Mouse (Mus musculus): ENCODE data around the gene Traf6. TPM values are rescaled to one million over a fixed set of nuclear protein-coding genes. Genes with fewer than 3 reads are reported as not detected.
A peak's percentile ranks its signal among the peaks of the same experiment; 100 is the strongest.

Traf6 gene
- polyA plus RNA-seq, 1 experiment from 2014 or later, result 13.1 TPM

GRCm38 (mm10) chr2:101652921-101653597 is 25.2 kb upstream of the Traf6 start:
- Histone ChIP-seq H3K9ac (ENCODE audit: low read length) (peak overlapping the region; percentile 50; the same call in 1 of the 2 replicates), H3K9me3 (replicated peaks; ENCODE audit: control insufficient read depth, low read length) (no peaks in the 10 kb centered on the region), H3K4me3 (ENCODE audit: low read depth, low read length) (peak overlapping the region; percentile 24), H3K36me3 (ENCODE audit: control insufficient read depth, insufficient read depth, low read length) (no peaks in the 10 kb centered on the region), H3K4me1 (ENCODE audit: control insufficient read depth, insufficient read depth, low read length) (peaks cover 6% of the 10 kb centered on the region; the same call in 1 of the 2 replicates), H3K4me2 (ENCODE audit: low read length) (peak overlapping the region; percentile 57), H3K27me3 (replicated peaks; ENCODE audit: control insufficient read depth, insufficient read depth, low read length) (0 out of 2 replicates have a peak, but pooled peaks cover 3% of the 10 kb centered on the region), H3K27ac (ENCODE audit: low read depth, low read length) (no peak overlapping the region)
- 17% methylated on average over 14 of the region's 14 CpGs for WGBS
- ATAC-seq (peak; percentile 92), DNase-seq (ENCODE audit: low spot score) (peak; percentile 93)

- H3K9ac ChIP-seq (ENCODE audit: low read length), result no peak overlapping the region
- H3K36me3 ChIP-seq (ENCODE audit: control insufficient read depth, insufficient read depth, low read length), result no peaks in the 10 kb centered on the region
- no peak overlapping the region for H3K4me2 ChIP-seq (ENCODE audit: low read length)
- ATAC-seq, result no peak
- no peak overlapping the region for H3K4me3 ChIP-seq (ENCODE audit: low read depth, low read length)
- H3K9me3 ChIP-seq (replicated peaks; ENCODE audit: control insufficient read depth, low read length), result no peaks in the 10 kb centered on the region
- no peaks in the 10 kb centered on the region for H3K27me3 ChIP-seq (replicated peaks; ENCODE audit: control insufficient read depth, insufficient read depth, low read length)
- H3K27ac ChIP-seq (ENCODE audit: low read depth, low read length), result no peak overlapping the region
- WGBS, result 79% methylated on average over 2 of the region's 2 CpGs
- DNase-seq (ENCODE audit: low spot score), result no peak
- 0 out of 2 replicates have a peak, but pooled peaks cover 1% of the 10 kb centered on the region for H3K4me1 ChIP-seq (ENCODE audit: control insufficient read depth, insufficient read depth, low read length)
These were observed 17.7 kb upstream of the Traf6 start for GRCm38 (mm10) chr2:101660536-101660935.

GRCm38 (mm10) chr2:101665058-101665702 is 13.0 kb upstream of the Traf6 start:
- Histone ChIP-seq H3K27me3 (replicated peaks; ENCODE audit: control insufficient read depth, insufficient read depth, low read length) (no peaks in the 10 kb centered on the region), H3K4me2 (ENCODE audit: low read length) (no peak overlapping the region), H3K4me3 (ENCODE audit: low read depth, low read length) (no peak overlapping the region), H3K4me1 (ENCODE audit: control insufficient read depth, insufficient read depth, low read length) (0 out of 2 replicates have a peak, but pooled peaks cover 2% of the 10 kb centered on the region), H3K9me3 (replicated peaks; ENCODE audit: control insufficient read depth, low read length) (no peaks in the 10 kb centered on the region), H3K36me3 (ENCODE audit: control insufficient read depth, insufficient read depth, low read length) (no peaks in the 10 kb centered on the region), H3K9ac (ENCODE audit: low read length) (no peak overlapping the region), H3K27ac (ENCODE audit: low read depth, low read length) (0 out of 2 replicates have a peak overlapping the region, but pooled peaks have one; percentile 30)
- peak; percentile 94 for DNase-seq (ENCODE audit: low spot score)
- ATAC-seq, result peak; percentile 93
- 17% methylated on average over 9 of the region's 9 CpGs for WGBS

- DNase-seq (ENCODE audit: low spot score), result peak; percentile 41
- Histone ChIP-seq H3K9ac (ENCODE audit: low read length) (no peak overlapping the region), H3K4me2 (ENCODE audit: low read length) (no peak overlapping the region), H3K27me3 (replicated peaks; ENCODE audit: control insufficient read depth, insufficient read depth, low read length) (no peaks in the 10 kb centered on the region), H3K4me1 (ENCODE audit: control insufficient read depth, insufficient read depth, low read length) (0 out of 2 replicates have a peak, but pooled peaks cover 2% of the 10 kb centered on the region), H3K4me3 (ENCODE audit: low read depth, low read length) (no peak overlapping the region), H3K36me3 (ENCODE audit: control insufficient read depth, insufficient read depth, low read length) (no peaks in the 10 kb centered on the region), H3K27ac (ENCODE audit: low read depth, low read length) (0 out of 2 replicates have a peak overlapping the region, but pooled peaks have one; percentile 30), H3K9me3 (replicated peaks; ENCODE audit: control insufficient read depth, low read length) (no peaks in the 10 kb centered on the region)
- peak; percentile 74 for ATAC-seq
- WGBS, result 69% methylated on average over 3 of the region's 3 CpGs
These were observed 12.5 kb upstream of the Traf6 start for GRCm38 (mm10) chr2:101665703-101666092.

- Histone ChIP-seq H3K4me3 (ENCODE audit: low read depth, low read length) (no peak overlapping the region), H3K4me2 (ENCODE audit: low read length) (no peak overlapping the region), H3K4me1 (ENCODE audit: control insufficient read depth, insufficient read depth, low read length) (0 out of 2 replicates have a peak, but pooled peaks cover 2% of the 10 kb centered on the region), H3K27ac (ENCODE audit: low read depth, low read length) (no peak overlapping the region), H3K9ac (ENCODE audit: low read length) (no peak overlapping the region), H3K27me3 (replicated peaks; ENCODE audit: control insufficient read depth, insufficient read depth, low read length) (no peaks in the 10 kb centered on the region), H3K36me3 (ENCODE audit: control insufficient read depth, insufficient read depth, low read length) (no peaks in the 10 kb centered on the region), H3K9me3 (replicated peaks; ENCODE audit: control insufficient read depth, low read length) (no peaks in the 10 kb centered on the region)
- 87% methylated on average over 3 of the region's 3 CpGs for WGBS
- DNase-seq (ENCODE audit: low spot score) (no peak), ATAC-seq (no peak)
These were observed 9.5 kb upstream of the Traf6 start for GRCm38 (mm10) chr2:101668751-101669150.

GRCm38 (mm10) chr2:101673547-101673946 is 4.7 kb upstream of the Traf6 start:
- Histone ChIP-seq H3K4me3 (ENCODE audit: low read depth, low read length) (no peak overlapping the region), H3K27me3 (replicated peaks; ENCODE audit: control insufficient read depth, insufficient read depth, low read length) (no peaks in the 10 kb centered on the region), H3K9me3 (replicated peaks; ENCODE audit: control insufficient read depth, low read length) (no peaks in the 10 kb centered on the region), H3K9ac (ENCODE audit: low read length) (no peak overlapping the region), H3K4me1 (ENCODE audit: control insufficient read depth, insufficient read depth, low read length) (no peaks in the 10 kb centered on the region), H3K27ac (ENCODE audit: low read depth, low read length) (no peak overlapping the region), H3K4me2 (ENCODE audit: low read length) (no peak overlapping the region), H3K36me3 (ENCODE audit: control insufficient read depth, insufficient read depth, low read length) (no peaks in the 10 kb centered on the region)
- no peak for ATAC-seq
- 77% methylated on average over 3 of the region's 3 CpGs for WGBS
- DNase-seq (ENCODE audit: low spot score), result no peak

- H3K36me3 ChIP-seq (ENCODE audit: control insufficient read depth, insufficient read depth, low read length), result peaks cover 6% of the 10 kb centered on the region; the same call in 1 of the 2 replicates
- H3K27ac ChIP-seq (ENCODE audit: low read depth, low read length), result no peak overlapping the region
- peak overlapping the region; percentile 94 for H3K9ac ChIP-seq (ENCODE audit: low read length)
- peaks cover 7% of the 10 kb centered on the region; the same call in 1 of the 2 replicates for H3K4me1 ChIP-seq (ENCODE audit: control insufficient read depth, insufficient read depth, low read length)
- DNase-seq (ENCODE audit: low spot score), result peak; percentile 18
- H3K9me3 ChIP-seq (replicated peaks; ENCODE audit: control insufficient read depth, low read length), result no peaks in the 10 kb centered on the region
- no peaks in the 10 kb centered on the region for H3K27me3 ChIP-seq (replicated peaks; ENCODE audit: control insufficient read depth, insufficient read depth, low read length)
- H3K4me3 ChIP-seq (ENCODE audit: low read depth, low read length), result peak overlapping the region; percentile 92
- ATAC-seq, result no peak
- under 1% methylated on average over 15 of the region's 15 CpGs for WGBS
- H3K4me2 ChIP-seq (ENCODE audit: low read length), result peak overlapping the region; percentile 74
These were observed 1.0 kb downstream of the Traf6 start for GRCm38 (mm10) chr2:101679164-101679784.

GRCm38 (mm10) chr2:101684421-101684820 is 6.2 kb downstream of the Traf6 start:
- WGBS, result 88% methylated on average over 12 of the region's 12 CpGs
- no peak overlapping the region for H3K27ac ChIP-seq (ENCODE audit: low read depth, low read length)
- H3K4me1 ChIP-seq (ENCODE audit: control insufficient read depth, insufficient read depth, low read length), result peaks cover 4% of the 10 kb centered on the region; the same call in 1 of the 2 replicates
- no peaks in the 10 kb centered on the region for H3K9me3 ChIP-seq (replicated peaks; ENCODE audit: control insufficient read depth, low read length)
- no peak overlapping the region for H3K4me2 ChIP-seq (ENCODE audit: low read length)
- DNase-seq (ENCODE audit: low spot score) (no peak), ATAC-seq (no peak)
- no peaks in the 10 kb centered on the region for H3K27me3 ChIP-seq (replicated peaks; ENCODE audit: control insufficient read depth, insufficient read depth, low read length)
- no peak overlapping the region for H3K9ac ChIP-seq (ENCODE audit: low read length)
- peaks cover 44% of the 10 kb centered on the region for H3K36me3 ChIP-seq (ENCODE audit: control insufficient read depth, insufficient read depth, low read length)
- no peak overlapping the region for H3K4me3 ChIP-seq (ENCODE audit: low read depth, low read length)
